Mouse (Mus musculus) left cerebral cortex, adult 11 months (tissue): Measurements from ENCODE around the gene Arhgap24.
A peak's percentile ranks its signal among the peaks of the same experiment; 100 is the strongest.

Source experiments
- DNase-seq: peaks from one replicate; pipeline ENCODE4 v3.0.0; 2022; ENCODE audit warnings: low spot score

Arhgap24 gene

DNA sequence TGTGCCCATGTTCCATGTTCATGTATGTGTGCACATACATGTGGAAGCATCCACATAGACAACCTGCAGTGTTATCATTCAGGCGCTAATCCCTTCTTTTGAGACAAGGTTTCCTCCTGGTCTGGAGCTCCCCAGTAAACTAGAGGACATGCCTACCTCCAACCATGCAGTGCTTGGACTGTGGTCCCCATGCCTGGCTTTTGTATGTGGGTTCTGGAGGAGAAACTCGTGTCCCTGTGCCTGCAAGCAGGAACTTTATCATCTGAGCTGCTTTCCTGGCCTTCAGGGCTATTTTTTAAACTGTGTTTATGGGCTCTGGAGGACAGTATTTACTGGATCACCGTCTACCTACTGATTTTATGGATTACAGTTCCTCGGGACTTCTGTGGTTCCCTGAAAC is 262.9 kb downstream of the Arhgap24 start:
- no peak for DNase-seq

- no peak for DNase-seq
These were observed 267.0 kb downstream of the Arhgap24 start for GRCm38 (mm10) chr5:102748146-102748545.

DNA sequence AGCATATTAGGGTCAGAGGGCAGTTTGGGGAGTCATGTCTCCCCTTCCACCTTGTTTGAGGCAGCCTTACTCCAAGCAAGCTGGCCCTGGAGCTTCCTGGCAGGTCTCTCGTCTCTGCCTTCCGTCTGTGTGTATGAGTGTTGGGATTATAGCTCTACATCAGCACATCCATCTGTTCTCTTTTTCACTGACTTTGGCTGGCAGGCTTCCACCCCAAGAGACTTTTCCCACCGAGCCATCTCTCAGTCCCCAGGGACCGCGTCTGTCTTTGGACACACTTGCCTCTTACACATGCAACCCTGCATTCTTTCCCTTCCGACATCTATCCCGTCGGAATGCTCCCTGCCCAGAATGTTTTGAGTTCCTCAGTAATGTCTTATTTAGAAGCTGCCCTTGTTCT is 267.8 kb downstream of the Arhgap24 start:
- DNase-seq = no peak

GRCm38 (mm10) chr5:102750674-102751073 is 269.5 kb downstream of the Arhgap24 start:
- no peak for DNase-seq

GRCm38 (mm10) chr5:102751661-102752307 is 270.6 kb downstream of the Arhgap24 start:
- no peak for DNase-seq

GRCm38 (mm10) chr5:102752308-102752663 is 271.1 kb downstream of the Arhgap24 start:
- DNase-seq = no peak

GRCm38 (mm10) chr5:102757040-102757439 is 275.8 kb downstream of the Arhgap24 start:
- DNase-seq = no peak

GRCm38 (mm10) chr5:102765694-102766093 is 284.5 kb downstream of the Arhgap24 start:
- DNase-seq = no peak

- DNase-seq = no peak
These were observed 285.3 kb downstream of the Arhgap24 start for GRCm38 (mm10) chr5:102766311-102767057.

- DNase-seq = no peak
These were observed 285.9 kb downstream of the Arhgap24 start for GRCm38 (mm10) chr5:102767058-102767444.

- no peak for DNase-seq
These were observed 286.6 kb downstream of the Arhgap24 start for GRCm38 (mm10) chr5:102767822-102768221.

DNA sequence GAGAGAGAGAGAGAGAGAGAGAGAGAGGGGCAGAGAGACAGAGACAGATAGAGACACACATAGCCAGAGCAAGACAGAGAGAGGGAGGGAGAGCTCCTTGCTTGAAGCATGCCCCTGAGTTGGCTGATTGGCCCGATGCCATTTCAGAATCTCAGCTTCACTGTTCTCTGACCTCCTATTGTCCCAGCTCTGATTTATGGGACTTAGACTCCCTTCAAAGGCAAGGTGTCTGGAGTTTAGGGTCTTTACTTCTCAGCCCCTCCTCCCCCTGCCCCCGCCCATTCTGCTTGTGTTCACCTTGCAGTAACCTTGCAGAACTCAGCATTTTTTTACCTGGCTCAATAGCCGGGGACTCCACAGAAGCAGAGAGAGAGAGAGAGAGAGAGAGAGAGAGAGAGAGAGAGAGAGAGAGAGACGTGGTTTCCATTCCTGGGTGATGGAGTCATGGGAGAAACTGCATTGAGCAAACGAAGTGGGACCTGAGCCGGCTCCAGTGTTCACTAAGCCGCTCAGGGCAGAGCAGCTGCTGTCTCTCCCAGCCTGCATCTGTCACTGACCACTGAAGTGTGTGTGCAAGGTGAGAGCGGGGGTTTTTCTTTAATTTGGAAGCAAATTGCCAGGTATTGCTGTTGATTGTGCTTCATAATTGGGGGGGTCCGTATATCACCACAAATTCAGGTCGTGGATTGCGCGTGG is 287.3 kb downstream of the Arhgap24 start:
- no peak for DNase-seq

GRCm38 (mm10) chr5:102770611-102771010 is 289.4 kb downstream of the Arhgap24 start:
- no peak for DNase-seq

- no peak for DNase-seq
These were observed 293.3 kb downstream of the Arhgap24 start for GRCm38 (mm10) chr5:102774500-102774899.

GRCm38 (mm10) chr5:102777255-102777654 is 296.1 kb downstream of the Arhgap24 start:
- no peak for DNase-seq

GRCm38 (mm10) chr5:102777852-102778251 is 296.7 kb downstream of the Arhgap24 start:
- DNase-seq = peak; percentile 14

DNA sequence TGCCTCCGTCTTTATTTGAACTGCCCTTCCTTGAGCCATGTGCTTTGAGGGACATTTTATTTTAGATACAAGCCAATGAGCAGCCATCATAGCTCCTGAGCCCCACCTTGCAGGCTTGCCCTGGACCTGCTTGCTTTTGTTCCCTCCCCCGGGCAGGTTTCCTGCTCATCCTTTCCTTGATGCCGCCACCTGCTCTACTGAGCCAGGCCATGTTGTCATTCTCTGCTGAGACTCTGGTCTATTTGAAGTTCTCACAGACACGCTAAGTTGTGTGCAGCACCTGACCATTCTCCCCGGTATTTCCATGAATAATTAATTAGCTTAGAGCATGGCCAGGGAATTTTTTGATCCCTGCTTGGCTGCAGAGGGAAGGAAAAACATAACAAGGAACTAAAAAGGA is 297.1 kb downstream of the Arhgap24 start:
- DNase-seq = no peak

DNA sequence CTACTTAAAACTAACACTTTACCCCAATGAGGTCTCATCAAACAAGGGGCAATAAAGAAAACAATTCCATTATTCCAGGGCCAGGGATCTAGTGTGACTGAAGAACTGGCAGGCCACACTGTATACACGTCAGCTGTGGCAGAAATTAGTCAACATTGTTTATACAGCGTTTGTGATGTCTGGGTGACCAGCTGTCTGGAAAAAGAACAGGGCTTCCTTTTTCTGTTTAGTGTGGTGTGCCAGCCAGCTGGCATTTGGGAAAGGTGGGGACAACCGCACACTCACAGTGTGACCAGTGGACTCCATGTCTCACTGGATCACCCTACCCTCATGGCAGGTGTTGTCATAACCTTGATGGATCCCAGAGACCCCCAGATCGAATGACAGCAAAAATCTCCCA is 302.4 kb downstream of the Arhgap24 start:
- peak; percentile 13 for DNase-seq

- DNase-seq = no peak
These were observed 304.9 kb downstream of the Arhgap24 start for GRCm38 (mm10) chr5:102786123-102786522.

DNA sequence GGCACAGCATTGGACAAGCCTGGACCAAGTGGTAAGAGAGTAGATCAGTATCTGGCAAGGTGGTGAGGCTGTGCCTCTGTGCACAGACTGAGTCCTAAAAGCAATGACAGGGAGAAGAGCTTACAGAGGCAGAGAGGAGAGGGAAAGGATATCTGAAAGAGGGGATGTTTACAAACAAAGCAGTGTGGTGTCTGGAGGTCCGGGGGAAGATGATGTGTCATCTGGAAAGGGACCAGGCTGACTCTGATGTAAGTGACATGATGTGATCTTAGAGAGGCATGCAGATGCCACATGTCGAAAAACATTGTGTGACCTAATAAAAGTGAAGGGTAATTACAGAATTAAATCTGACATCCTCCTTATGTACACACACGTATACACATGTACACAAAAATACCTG is 307.2 kb downstream of the Arhgap24 start:
- DNase-seq = no peak

DNA sequence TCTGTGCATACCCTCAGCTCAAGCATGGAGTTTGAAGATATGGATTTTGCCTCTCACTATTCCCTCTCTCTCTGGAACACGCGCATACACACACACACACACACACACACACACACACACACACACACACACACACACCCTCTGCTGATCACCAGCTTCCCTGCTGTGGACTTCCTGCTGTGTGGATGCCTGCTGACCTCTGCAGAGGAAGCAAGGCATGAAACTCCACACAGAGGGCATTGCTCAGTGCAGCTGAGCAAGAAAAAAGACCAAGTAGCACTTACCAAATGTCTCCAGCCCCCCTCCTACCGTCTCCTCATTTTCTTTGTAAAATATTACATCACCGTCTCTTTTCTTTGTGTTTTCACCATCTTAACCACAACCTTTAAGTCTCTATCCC is 310.1 kb downstream of the Arhgap24 start:
- DNase-seq = no peak

GRCm38 (mm10) chr5:102793536-102793935 is 312.3 kb downstream of the Arhgap24 start:
- no peak for DNase-seq

GRCm38 (mm10) chr5:102801469-102801868 is 320.3 kb downstream of the Arhgap24 start:
- no peak for DNase-seq
